Mouse (Mus musculus): ENCODE data around the gene Sntg2. TPM values are rescaled to one million over a fixed set of nuclear protein-coding genes. Genes with fewer than 3 reads are reported as not detected.

Sntg2 gene
- polyA plus RNA-seq (2012; rRNA removed) (0.03 and 0.10 TPM in 2 replicates), polyA plus RNA-seq (2014; fragmentation: Nextera tagmentation; extraction: Ambion mirVana) (0.06 TPM in 1 of 2 replicates, not detected in the other)

GRCm38 (mm10) chr12:30372933-30373501 is at the start of gene Sntg2:
Sntg2 (minus strand) TSS chr12:30373375.
- TF ChIP-seq EP300 (IDR thresholded peaks at IDR 0.05; ENCODE audit: low read depth) (no peak), CTCF (IDR thresholded peaks at IDR 0.05; ENCODE audit: low read depth) (no peak)
- H3K4me1 ChIP-seq (replicated peaks; ENCODE audit: control insufficient read depth in 2 of 2, insufficient read depth in 2 of 2, low read length in 1 of 2): no peaks in the 10 kb centered on the region
- H3K36me3 ChIP-seq (replicated peaks; ENCODE audit: control insufficient read depth, insufficient read depth, low read depth): no peaks in the 10 kb centered on the region
- H3K9me3 ChIP-seq (ENCODE audit: control insufficient read depth, low read length): no peaks in the 10 kb centered on the region
- peak; percentile 4 to 9 (median 7) for DNase-seq (ENCODE audit: low read depth in 3 of 3, low spot score in 3 of 3)
- H3K4me3 ChIP-seq (ENCODE audit: insufficient read depth in 1 of 2, low read depth in 2 of 2, low read length in 2 of 2): no peak within 1 kb of the TSS; a peak in 1 of 4 replicates
- WGBS (ENCODE audit: insufficient replicate concordance): under 1% methylated on average over 39 of the region's 39 CpGs
- no peak within 1 kb of the TSS for H3K27ac ChIP-seq
- H3K9ac ChIP-seq (replicated peaks): no peak within 1 kb of the TSS
- peak; percentile 66 for ATAC-seq (ENCODE audit: insufficient read depth)
- no peaks in the 10 kb centered on the region; the same call in 1 of the 2 replicates for H3K27me3 ChIP-seq (ENCODE audit: control insufficient read depth, insufficient read depth, low read length)
- H3K4me2 ChIP-seq (ENCODE audit: low read depth): peak within 1 kb of the TSS; percentile 49

GRCm38 (mm10) chr12:30416547-30416946 is 43.4 kb upstream of the Sntg2 start:
- no peak overlapping the region for H3K4me3 ChIP-seq (ENCODE audit: insufficient read depth in 1 of 2, low read depth in 2 of 2, low read length in 2 of 2)
- no peaks in the 10 kb centered on the region for H3K4me1 ChIP-seq (replicated peaks; ENCODE audit: control insufficient read depth in 2 of 2, insufficient read depth in 2 of 2, low read length in 1 of 2)
- no peaks in the 10 kb centered on the region for H3K27me3 ChIP-seq (ENCODE audit: control insufficient read depth, insufficient read depth, low read length)
- no peaks in the 10 kb centered on the region for H3K9me3 ChIP-seq (ENCODE audit: control insufficient read depth, low read length)
- H3K36me3 ChIP-seq (replicated peaks; ENCODE audit: control insufficient read depth, insufficient read depth, low read depth): no peaks in the 10 kb centered on the region
- ATAC-seq (ENCODE audit: insufficient read depth) (no peak), DNase-seq (ENCODE audit: low read depth in 3 of 3, low spot score in 3 of 3) (no peak)
- H3K9ac ChIP-seq (replicated peaks): no peak overlapping the region
- no peak overlapping the region for H3K4me2 ChIP-seq (ENCODE audit: low read depth)
- WGBS (ENCODE audit: insufficient replicate concordance): 70% methylated on average over 8 of the region's 8 CpGs
- TF ChIP-seq EP300 (IDR thresholded peaks at IDR 0.05; ENCODE audit: low read depth) (no peak), CTCF (IDR thresholded peaks at IDR 0.05; ENCODE audit: low read depth) (no peak)
- no peak overlapping the region for H3K27ac ChIP-seq

DNA sequence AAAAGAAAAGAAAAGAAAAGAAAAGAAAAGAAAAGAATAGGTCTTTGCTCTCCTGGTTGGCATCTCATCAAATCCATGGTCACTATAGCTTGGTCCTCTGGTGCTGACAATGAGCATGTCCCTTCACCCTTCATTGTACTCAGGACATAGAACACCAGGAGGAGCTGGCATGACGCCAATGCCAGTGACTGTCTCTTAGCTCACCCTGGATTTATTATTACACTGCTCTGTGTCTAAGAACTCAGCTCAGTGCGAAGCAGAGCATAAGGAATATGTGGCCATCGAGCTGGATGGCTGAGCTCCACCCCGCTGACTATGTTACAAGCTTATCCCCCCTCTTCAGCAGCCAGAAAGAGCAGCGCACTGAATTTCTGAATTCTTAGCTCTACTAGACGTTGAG is 42.8 kb upstream of the Sntg2 start:
- H3K27ac ChIP-seq: no peak overlapping the region
- no peaks in the 10 kb centered on the region for H3K4me1 ChIP-seq (replicated peaks; ENCODE audit: control insufficient read depth in 2 of 2, insufficient read depth in 2 of 2, low read length in 1 of 2)
- ATAC-seq (ENCODE audit: insufficient read depth) (no peak), DNase-seq (ENCODE audit: low read depth in 3 of 3, low spot score in 3 of 3) (no peak)
- whole genome bisulfite sequencing (ENCODE audit: insufficient replicate concordance): 57% methylated on average over 6 of the region's 6 CpGs
- H3K9me3 ChIP-seq (ENCODE audit: control insufficient read depth, low read length): no peaks in the 10 kb centered on the region
- H3K4me2 ChIP-seq (ENCODE audit: low read depth): no peak overlapping the region
- no peak overlapping the region for H3K4me3 ChIP-seq (ENCODE audit: insufficient read depth in 1 of 2, low read depth in 2 of 2, low read length in 2 of 2)
- no peaks in the 10 kb centered on the region for H3K36me3 ChIP-seq (replicated peaks; ENCODE audit: control insufficient read depth, insufficient read depth, low read depth)
- no peaks in the 10 kb centered on the region for H3K27me3 ChIP-seq (ENCODE audit: control insufficient read depth, insufficient read depth, low read length)
- no peak for TF ChIP-seq CTCF (IDR thresholded peaks at IDR 0.05; ENCODE audit: low read depth)
- no peak for TF ChIP-seq EP300 (IDR thresholded peaks at IDR 0.05; ENCODE audit: low read depth)
- H3K9ac ChIP-seq (replicated peaks): no peak overlapping the region

GRCm38 (mm10) chr12:30402651-30403050 is 29.5 kb upstream of the Sntg2 start:
- no peaks in the 10 kb centered on the region for H3K36me3 ChIP-seq (replicated peaks; ENCODE audit: control insufficient read depth, insufficient read depth, low read depth)
- no peak for ATAC-seq (ENCODE audit: insufficient read depth)
- TF ChIP-seq EP300 (IDR thresholded peaks at IDR 0.05; ENCODE audit: low read depth) (no peak), CTCF (IDR thresholded peaks at IDR 0.05; ENCODE audit: low read depth) (no peak)
- H3K4me3 ChIP-seq (ENCODE audit: insufficient read depth in 1 of 2, low read depth in 2 of 2, low read length in 2 of 2): no peak overlapping the region
- no peaks in the 10 kb centered on the region for H3K27me3 ChIP-seq (ENCODE audit: control insufficient read depth, insufficient read depth, low read length)
- no peak overlapping the region for H3K4me2 ChIP-seq (ENCODE audit: low read depth)
- H3K27ac ChIP-seq: no peak overlapping the region
- no peak overlapping the region for H3K9ac ChIP-seq (replicated peaks)
- no peaks in the 10 kb centered on the region for H3K4me1 ChIP-seq (replicated peaks; ENCODE audit: control insufficient read depth in 2 of 2, insufficient read depth in 2 of 2, low read length in 1 of 2)
- H3K9me3 ChIP-seq (ENCODE audit: control insufficient read depth, low read length): no peaks in the 10 kb centered on the region
- DNase-seq (ENCODE audit: low read depth in 3 of 3, low spot score in 3 of 3): no peak

- H3K9me3 ChIP-seq (ENCODE audit: control insufficient read depth, low read length): no peaks in the 10 kb centered on the region
- DNase-seq (ENCODE audit: low read depth in 3 of 3, low spot score in 3 of 3): no peak
- no peak overlapping the region for H3K4me2 ChIP-seq (ENCODE audit: low read depth)
- H3K4me1 ChIP-seq (replicated peaks; ENCODE audit: control insufficient read depth in 2 of 2, insufficient read depth in 2 of 2, low read length in 1 of 2): no peaks in the 10 kb centered on the region
- no peaks in the 10 kb centered on the region for H3K36me3 ChIP-seq (replicated peaks; ENCODE audit: control insufficient read depth, insufficient read depth, low read depth)
- TF ChIP-seq CTCF (IDR thresholded peaks at IDR 0.05; ENCODE audit: low read depth) (no peak), EP300 (IDR thresholded peaks at IDR 0.05; ENCODE audit: low read depth) (no peak)
- no peak overlapping the region for H3K9ac ChIP-seq (replicated peaks)
- WGBS (ENCODE audit: insufficient replicate concordance): 47% methylated on average over 2 of the region's 2 CpGs
- H3K4me3 ChIP-seq (ENCODE audit: insufficient read depth in 1 of 2, low read depth in 2 of 2, low read length in 2 of 2): no peak overlapping the region
- no peaks in the 10 kb centered on the region for H3K27me3 ChIP-seq (ENCODE audit: control insufficient read depth, insufficient read depth, low read length)
- no peak overlapping the region for H3K27ac ChIP-seq
- ATAC-seq (ENCODE audit: insufficient read depth): no peak
Observed at GRCm38 (mm10) chr12:30400531-30400930, 27.4 kb upstream of the Sntg2 start.

Data from liver, embryonic 14.5 days (tissue).